Mouse (Mus musculus): ENCODE results near the gene Igsf21. TPM values are rescaled to one million over a fixed set of nuclear protein-coding genes. Genes with fewer than 3 reads are reported as not detected.
A peak's percentile ranks its signal among the peaks of the same experiment; 100 is the strongest.

Gene Igsf21
- total and polyA plus RNA-seq, 2 experiments from 2014 or later = 145 to 146 TPM

DNA sequence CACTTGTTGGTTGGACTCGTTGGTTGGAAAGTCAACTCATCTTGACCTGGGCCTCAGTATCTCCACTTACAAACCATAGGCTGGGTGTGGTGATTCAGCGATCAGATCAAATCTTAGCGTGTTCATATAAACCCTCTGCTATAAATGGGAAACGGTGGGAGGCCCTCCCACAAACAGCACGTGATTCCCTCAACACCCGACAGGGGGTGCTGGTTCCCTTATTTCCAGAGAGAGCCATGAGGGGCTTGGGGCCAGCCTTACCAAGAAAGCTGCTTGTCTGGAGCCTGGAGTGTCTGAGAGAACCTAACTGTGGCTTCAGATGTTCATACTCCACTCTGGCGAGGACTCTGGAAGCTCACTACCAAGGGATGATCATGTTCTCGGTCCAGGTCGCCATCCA, 106.1 kb downstream of the Igsf21 start:
- WGBS = 73% methylated on average over 9 of the region's 9 CpGs
- peak; percentile 48 for TF ChIP-seq CTCF (IDR thresholded peaks at IDR 0.05)
- H3K9ac ChIP-seq (replicated peaks; ENCODE audit: low read length, poor library complexity, severe bottlenecking) = no peak overlapping the region
- DNase-seq (ENCODE audit: low spot score) (no peak), ATAC-seq (ENCODE audit: low FRiP score) (no peak)
- H3K4me2 ChIP-seq (ENCODE audit: low read depth, low read length, poor library complexity, severe bottlenecking) = no peak overlapping the region
- H3K27me3 ChIP-seq (ENCODE audit: insufficient read depth, low read length) = no peaks in the 10 kb centered on the region
- no peak overlapping the region for H3K4me3 ChIP-seq (ENCODE audit: low read depth, low read length)
- H3K9me3 ChIP-seq (ENCODE audit: low read length) = no peaks in the 10 kb centered on the region
- H3K4me1 ChIP-seq (ENCODE audit: insufficient read depth, low read length) = no peaks in the 10 kb centered on the region
- no peaks in the 10 kb centered on the region for H3K36me3 ChIP-seq (ENCODE audit: insufficient read depth, low read length)
- no peak overlapping the region for H3K27ac ChIP-seq (ENCODE audit: low read depth, low read length)

DNA sequence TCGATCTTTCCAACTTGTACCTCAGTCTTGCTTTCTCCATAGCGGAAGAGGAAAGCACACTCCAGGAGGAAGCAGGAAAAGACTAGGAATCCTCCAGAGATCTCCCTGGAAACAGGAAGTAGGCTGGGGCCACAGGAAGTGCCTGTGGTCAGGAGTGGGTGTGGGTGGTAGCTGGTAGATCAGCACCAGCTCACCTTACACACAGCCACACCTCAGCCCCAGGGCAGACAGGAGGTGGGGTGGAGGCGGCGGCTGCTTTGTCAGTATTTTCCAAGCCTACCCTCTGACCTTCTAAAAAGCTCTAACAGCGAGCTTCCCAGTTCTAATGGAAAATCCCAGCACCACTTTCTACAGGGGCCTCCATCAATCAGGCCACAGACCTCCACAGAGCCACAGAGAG, 107.7 kb downstream of the Igsf21 start:
- Histone ChIP-seq H3K4me1 (ENCODE audit: insufficient read depth, low read length) (no peaks in the 10 kb centered on the region), H3K27me3 (ENCODE audit: insufficient read depth, low read length) (no peaks in the 10 kb centered on the region), H3K4me3 (ENCODE audit: low read depth, low read length) (no peak overlapping the region), H3K9me3 (ENCODE audit: low read length) (no peaks in the 10 kb centered on the region), H3K27ac (ENCODE audit: low read depth, low read length) (no peak overlapping the region), H3K4me2 (ENCODE audit: low read depth, low read length, poor library complexity, severe bottlenecking) (no peak overlapping the region), H3K36me3 (ENCODE audit: insufficient read depth, low read length) (no peaks in the 10 kb centered on the region), H3K9ac (replicated peaks; ENCODE audit: low read length, poor library complexity, severe bottlenecking) (no peak overlapping the region; the same call in 1 of the 2 replicates)
- 65% methylated on average over 5 of the region's 5 CpGs for WGBS
- DNase-seq (ENCODE audit: low spot score) (no peak), ATAC-seq (ENCODE audit: low FRiP score) (no peak)
- TF ChIP-seq CTCF (IDR thresholded peaks at IDR 0.05) = no peak

DNA sequence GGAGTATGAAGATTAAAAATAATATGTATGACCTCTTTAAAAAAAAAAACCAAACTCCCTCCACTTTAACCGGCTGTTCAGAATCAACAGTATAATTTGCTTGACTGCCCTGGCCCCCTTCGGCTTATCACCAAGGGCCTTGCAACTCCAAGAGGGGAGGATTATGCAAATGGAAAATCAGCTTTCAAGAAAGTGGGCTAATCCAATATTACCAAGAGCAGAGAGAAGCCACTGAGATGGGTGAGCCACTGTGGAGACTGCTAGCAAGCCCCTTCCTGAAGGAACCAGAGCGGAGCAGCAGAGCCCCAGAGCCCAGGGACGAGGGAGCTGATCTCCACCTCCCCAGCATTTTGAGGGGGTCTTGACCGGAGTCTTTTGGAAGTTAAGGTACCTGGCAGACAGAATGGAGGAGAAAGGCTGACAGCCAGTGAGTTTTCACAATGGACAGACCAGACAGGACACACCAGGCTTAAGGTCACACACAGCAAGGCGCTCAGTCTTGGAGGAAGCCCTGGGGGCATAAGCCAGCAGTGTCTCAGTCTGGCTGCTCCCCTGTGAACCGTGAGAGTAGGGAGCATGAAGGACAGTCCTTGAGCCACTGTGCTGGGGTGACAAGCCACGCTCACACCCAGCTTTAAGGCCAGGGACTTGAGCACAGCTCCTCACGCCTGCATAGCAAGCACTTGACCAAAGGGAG, 114.8 kb downstream of the Igsf21 start:
- no peaks in the 10 kb centered on the region for H3K36me3 ChIP-seq (ENCODE audit: insufficient read depth, low read length)
- no peak overlapping the region for H3K4me3 ChIP-seq (ENCODE audit: low read depth, low read length)
- 28% methylated on average over 9 of the region's 9 CpGs for whole genome bisulfite sequencing
- peak overlapping the region; percentile 69 for H3K27ac ChIP-seq (ENCODE audit: low read depth, low read length)
- ATAC-seq (ENCODE audit: low FRiP score) (0 out of 2 replicates have a peak, but pooled peaks have one; percentile 21), DNase-seq (ENCODE audit: low spot score) (no peak)
- no peaks in the 10 kb centered on the region for H3K27me3 ChIP-seq (ENCODE audit: insufficient read depth, low read length)
- H3K9me3 ChIP-seq (ENCODE audit: low read length) = no peaks in the 10 kb centered on the region
- no peak overlapping the region for H3K4me2 ChIP-seq (ENCODE audit: low read depth, low read length, poor library complexity, severe bottlenecking)
- 0 out of 2 replicates have a peak, but pooled peaks cover 4% of the 10 kb centered on the region for H3K4me1 ChIP-seq (ENCODE audit: insufficient read depth, low read length)
- H3K9ac ChIP-seq (replicated peaks; ENCODE audit: low read length, poor library complexity, severe bottlenecking) = no peak overlapping the region
- TF ChIP-seq CTCF (IDR thresholded peaks at IDR 0.05) = no peak

DNA sequence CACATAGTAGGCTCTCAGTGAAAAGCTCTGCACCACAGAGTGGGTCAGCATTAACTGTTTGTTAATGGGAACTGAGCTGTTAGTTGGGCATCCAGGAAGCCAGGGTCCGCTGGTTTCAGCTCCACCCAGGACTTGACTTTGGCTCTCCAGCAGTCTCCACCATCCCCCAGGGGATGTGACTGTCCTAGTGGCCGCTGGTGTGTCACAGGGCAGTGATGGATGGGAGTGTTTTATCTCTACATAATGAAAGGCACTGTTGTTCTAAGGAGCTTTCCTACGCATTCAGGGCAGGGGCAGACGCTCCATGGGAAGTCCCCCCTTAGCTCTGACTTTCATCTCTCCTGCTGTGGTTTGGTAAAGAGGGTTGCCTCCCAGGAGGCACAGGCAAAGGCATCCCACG, 115.4 kb downstream of the Igsf21 start:
- peak overlapping the region; percentile 39; the same call in 1 of the 2 replicates for H3K27ac ChIP-seq (ENCODE audit: low read depth, low read length)
- H3K4me2 ChIP-seq (ENCODE audit: low read depth, low read length, poor library complexity, severe bottlenecking) = no peak overlapping the region
- DNase-seq (ENCODE audit: low spot score) = no peak
- no peaks in the 10 kb centered on the region for H3K9me3 ChIP-seq (ENCODE audit: low read length)
- no peaks in the 10 kb centered on the region for H3K36me3 ChIP-seq (ENCODE audit: insufficient read depth, low read length)
- 0 out of 2 replicates have a peak, but pooled peaks cover 4% of the 10 kb centered on the region for H3K4me1 ChIP-seq (ENCODE audit: insufficient read depth, low read length)
- no peaks in the 10 kb centered on the region for H3K27me3 ChIP-seq (ENCODE audit: insufficient read depth, low read length)
- no peak overlapping the region for H3K4me3 ChIP-seq (ENCODE audit: low read depth, low read length)
- 7% methylated on average over 5 of the region's 5 CpGs for WGBS
- no peak for TF ChIP-seq CTCF (IDR thresholded peaks at IDR 0.05)
- ATAC-seq (ENCODE audit: low FRiP score) = no peak
- H3K9ac ChIP-seq (replicated peaks; ENCODE audit: low read length, poor library complexity, severe bottlenecking) = no peak overlapping the region

DNA sequence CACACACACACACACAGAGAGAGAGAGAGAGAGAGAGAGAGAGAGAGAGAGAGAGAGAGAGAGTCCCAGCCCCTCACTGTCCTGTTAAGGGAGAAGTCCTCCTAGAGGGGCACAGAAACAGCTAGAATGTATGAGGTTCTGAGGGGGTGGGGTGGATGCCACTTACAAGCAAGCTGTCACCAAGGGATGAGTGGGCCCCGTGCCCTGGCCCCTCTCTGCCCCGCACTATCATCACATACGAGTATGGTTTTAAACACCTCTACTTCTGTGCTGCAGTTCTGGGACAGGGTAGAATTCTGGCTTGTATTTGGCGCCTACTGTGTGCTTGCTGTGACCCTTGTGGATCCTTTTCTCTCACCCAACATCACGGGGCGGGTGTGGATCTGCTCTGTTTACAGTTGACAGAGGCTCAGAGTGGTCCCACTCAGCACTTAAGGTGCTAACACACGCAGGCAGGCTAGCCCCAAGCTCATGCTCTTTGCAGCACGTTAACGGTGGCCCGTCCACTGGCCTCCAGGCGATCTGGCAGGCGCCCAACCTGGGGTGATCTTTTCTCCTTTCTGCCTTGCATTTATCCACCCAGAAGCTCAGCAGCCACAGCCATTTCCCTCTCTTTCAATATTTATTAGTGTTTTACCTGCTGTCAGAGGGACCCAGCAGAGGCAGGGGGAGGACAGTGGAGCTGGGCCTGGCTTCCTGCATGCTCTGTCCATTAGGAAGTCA, 116.9 kb downstream of the Igsf21 start:
- H3K9me3 ChIP-seq (ENCODE audit: low read length) = no peaks in the 10 kb centered on the region
- no peak for DNase-seq (ENCODE audit: low spot score)
- TF ChIP-seq CTCF (IDR thresholded peaks at IDR 0.05) = no peak
- H3K4me2 ChIP-seq (ENCODE audit: low read depth, low read length, poor library complexity, severe bottlenecking) = no peak overlapping the region
- H3K9ac ChIP-seq (replicated peaks; ENCODE audit: low read length, poor library complexity, severe bottlenecking) = 0 out of 2 replicates have a peak overlapping the region, but pooled peaks have one; percentile 3
- WGBS = 52% methylated on average over 12 of the region's 12 CpGs
- H3K27ac ChIP-seq (ENCODE audit: low read depth, low read length) = peak overlapping the region; percentile 39; the same call in 1 of the 2 replicates
- no peaks in the 10 kb centered on the region for H3K36me3 ChIP-seq (ENCODE audit: insufficient read depth, low read length)
- ATAC-seq (ENCODE audit: low FRiP score) = no peak
- 0 out of 2 replicates have a peak, but pooled peaks cover 4% of the 10 kb centered on the region for H3K4me1 ChIP-seq (ENCODE audit: insufficient read depth, low read length)
- H3K27me3 ChIP-seq (ENCODE audit: insufficient read depth, low read length) = no peaks in the 10 kb centered on the region
- no peak overlapping the region for H3K4me3 ChIP-seq (ENCODE audit: low read depth, low read length)

DNA sequence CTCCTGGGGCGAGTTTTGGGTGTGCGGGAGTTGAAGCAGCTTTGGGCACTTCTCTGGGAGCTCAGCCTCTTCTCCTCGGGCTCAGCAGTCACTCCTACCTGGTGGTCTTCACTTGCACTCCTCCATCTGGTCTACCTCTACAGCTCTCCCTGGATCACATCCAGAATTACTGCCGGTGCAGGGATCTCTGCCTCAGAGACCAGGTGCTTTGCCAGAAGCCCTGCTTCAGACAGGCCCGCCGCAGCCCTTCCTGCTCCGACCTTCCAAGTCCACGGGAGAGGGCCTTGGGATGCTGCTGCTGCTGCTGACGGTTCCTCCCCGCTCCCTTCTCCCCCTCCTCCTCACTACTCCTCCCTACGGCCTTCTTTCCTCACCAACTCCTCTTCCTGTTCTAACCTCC, 118.5 kb downstream of the Igsf21 start:
- Histone ChIP-seq H3K36me3 (ENCODE audit: insufficient read depth, low read length) (no peaks in the 10 kb centered on the region), H3K27me3 (ENCODE audit: insufficient read depth, low read length) (no peaks in the 10 kb centered on the region), H3K9me3 (ENCODE audit: low read length) (no peaks in the 10 kb centered on the region), H3K4me3 (ENCODE audit: low read depth, low read length) (no peak overlapping the region), H3K9ac (replicated peaks; ENCODE audit: low read length, poor library complexity, severe bottlenecking) (no peak overlapping the region), H3K27ac (ENCODE audit: low read depth, low read length) (no peak overlapping the region), H3K4me2 (ENCODE audit: low read depth, low read length, poor library complexity, severe bottlenecking) (no peak overlapping the region), H3K4me1 (ENCODE audit: insufficient read depth, low read length) (0 out of 2 replicates have a peak, but pooled peaks cover 4% of the 10 kb centered on the region)
- DNase-seq (ENCODE audit: low spot score) = no peak
- ATAC-seq (ENCODE audit: low FRiP score) = no peak
- WGBS = 85% methylated on average over 11 of the region's 11 CpGs
- TF ChIP-seq CTCF (IDR thresholded peaks at IDR 0.05) = no peak
